Mouse (Mus musculus) colon, adult 2 months (tissue): ENCODE data around the gene A930033H14Rik. TPM values are rescaled to one million over a fixed set of nuclear protein-coding genes. Genes with fewer than 3 reads are reported as not detected.

Experiments used
- polyA plus RNA-seq: library from polyadenylated mRNA; depleted of rRNA; stranded (reverse); fragments of >200 nt; gene quantifications from 2 replicates; pipeline ENCODE4 v1.2.3, GENCODE M21; 2012; rRNA removed

The A930033H14Rik gene
- 0.31 and 0.32 TPM in 2 replicates for polyA plus RNA-seq

GRCm38 (mm10) chr10:69212542-69213440 is at the start of gene A930033H14Rik:
Gene A930033H14Rik, minus strand, starts transcription at chr10:69213098.

Other genes with a start within 250 kb of the A930033H14Rik start
- 8.8 and 10.2 TPM in 2 replicates for gene Rhobtb1, start 61.7 kb downstream of the A930033H14Rik start, polyA plus RNA-seq
- gene Cdk1, start 139.8 kb upstream of the A930033H14Rik start, polyA plus RNA-seq: 21.4 and 23.7 TPM in 2 replicates
- 11.5 and 13.5 TPM in 2 replicates for gene Ank3, start 185.7 kb upstream of the A930033H14Rik start, polyA plus RNA-seq